Mouse (Mus musculus): ENCODE measurements around the gene Washc2. TPM values are rescaled to one million over a fixed set of nuclear protein-coding genes. Genes with fewer than 3 reads are reported as not detected.

Washc2 gene
- polyA plus RNA-seq, 1 experiment from 2014 or later, result 46.1 TPM

GRCm38 (mm10) chr6:116311411-116311810 lies 103.6 kb downstream of the Washc2 start:
- no peak for ATAC-seq (ENCODE audit: insufficient number of reproducible peaks, low FRiP score, low TSS enrichment, low read depth)
- Histone ChIP-seq H3K4me2 (no peak overlapping the region), H3K9me3 (no peaks in the 10 kb centered on the region), H3K9ac (no peak overlapping the region), H3K4me1 (no peaks in the 10 kb centered on the region), H3K27me3 (no peaks in the 10 kb centered on the region), H3K27ac (no peak overlapping the region), H3K4me3 (no peak overlapping the region), H3K36me3 (no peaks in the 10 kb centered on the region)
- 83% methylated on average over 2 of the region's 2 CpGs for WGBS

Other genes starting within 250 kb of the Washc2 start
- gene Plxnd1, start 213.0 kb upstream of the Washc2 start, polyA plus RNA-seq (2015; fragmentation: Nextera tagmentation; extraction: Ambion mirVana), result 31.7 and 32.2 TPM in 2 replicates
- gene Tmcc1, start 14.6 kb upstream of the Washc2 start, polyA plus RNA-seq (2015; fragmentation: Nextera tagmentation; extraction: Ambion mirVana), result 10.8 and 12.0 TPM in 2 replicates
- gene Zfand4, start 56.2 kb downstream of the Washc2 start, polyA plus RNA-seq (2015; fragmentation: Nextera tagmentation; extraction: Ambion mirVana), result 5.1 and 5.5 TPM in 2 replicates
- 25.8 and 26.0 TPM in 2 replicates for gene March8, start 130.0 kb downstream of the Washc2 start, polyA plus RNA-seq (2015; fragmentation: Nextera tagmentation; extraction: Ambion mirVana)